ENCODE assay signal across 8 mouse cellular contexts in genomic region chr15:27923280-27923986, GRCm38 (mm10).
DNase-seq lines count a peak whose midpoint lies in the region; ATAC-seq lines count a peak whose summit lies in the region.

No protein-coding gene starts in this region.

- no peaks in the 10 kb centered on the region for H3K27me3 ChIP-seq in intestine, embryonic 16.5 days (replicated peaks; ENCODE audit: control insufficient read depth, insufficient read depth, low read length)
- no peaks in the 10 kb centered on the region for H3K27me3 ChIP-seq in limb, embryonic 11.5 days (ENCODE audit: control insufficient read depth, insufficient read depth, low read length)
- H3K27me3 ChIP-seq in midbrain, embryonic 12.5 days = 0 out of 2 replicates have a peak, but pooled peaks cover 5% of the 10 kb centered on the region

- no peaks in the 10 kb centered on the region for H3K36me3 ChIP-seq in intestine, embryonic 16.5 days (ENCODE audit: control insufficient read depth, insufficient read depth, low read length)
- no peaks in the 10 kb centered on the region for H3K36me3 ChIP-seq in limb, embryonic 11.5 days (ENCODE audit: control insufficient read depth, insufficient read depth, low read length)
- no peaks in the 10 kb centered on the region for H3K36me3 ChIP-seq in midbrain, embryonic 12.5 days

- 7% methylated on average over 21 of the region's 21 CpGs for WGBS in intestine, embryonic 16.5 days
- WGBS in limb, embryonic 11.5 days = 8% methylated on average over 21 of the region's 21 CpGs
- WGBS in midbrain, embryonic 12.5 days = 11% methylated on average over 21 of the region's 21 CpGs

- peak overlapping the region; percentile 35 for H3K4me3 ChIP-seq in intestine, embryonic 16.5 days (ENCODE audit: low read length)
- H3K4me3 ChIP-seq in limb, embryonic 11.5 days (ENCODE audit: low read depth, low read length) = peak overlapping the region; percentile 9
- H3K4me3 ChIP-seq in midbrain, embryonic 12.5 days = peak overlapping the region; percentile 33

- peak; percentile 53 for DNase-seq in urinary bladder, postnatal 25 days (ENCODE audit: low spot score)
- no peak for DNase-seq in urinary bladder, postnatal 10 days (ENCODE audit: low spot score)
- peak; percentile 73 for DNase-seq in embryo, embryonic 9.5 days (ENCODE audit: extremely low spot score)
- DNase-seq in gastrocnemius, postnatal 4 days (ENCODE audit: low spot score in 2 of 2) = peak; percentile 33 to 72
- DNase-seq in limb, embryonic 11.5 days (ENCODE audit: low spot score) = peak; percentile 81
- DNase-seq in spleen, postnatal 10 days (ENCODE audit: low spot score in 2 of 2) = peak; percentile 21 to 69

- no peaks in the 10 kb centered on the region for H3K9me3 ChIP-seq in intestine, embryonic 16.5 days (ENCODE audit: control insufficient read depth, low read length)
- H3K9me3 ChIP-seq in limb, embryonic 11.5 days (ENCODE audit: control insufficient read depth, low read length) = no peaks in the 10 kb centered on the region
- H3K9me3 ChIP-seq in midbrain, embryonic 12.5 days = no peaks in the 10 kb centered on the region

- H3K4me2 ChIP-seq in intestine, embryonic 16.5 days (ENCODE audit: low read depth, low read length) = peak overlapping the region; percentile 54
- peak overlapping the region; percentile 46 for H3K4me2 ChIP-seq in limb, embryonic 11.5 days (ENCODE audit: low read depth, severe bottlenecking)
- H3K4me2 ChIP-seq in midbrain, embryonic 12.5 days (replicated peaks) = peak overlapping the region; percentile 52

- ATAC-seq in intestine, embryonic 16.5 days = peak; percentile 91
- peak; percentile 85 for ATAC-seq in limb, embryonic 11.5 days (ENCODE audit: insufficient number of reproducible peaks, low FRiP score, low TSS enrichment, low read depth)
- peak; percentile 92 for ATAC-seq in midbrain, embryonic 12.5 days (ENCODE audit: low FRiP score, low read depth)

- no peak overlapping the region for H3K9ac ChIP-seq in intestine, embryonic 16.5 days (ENCODE audit: low read depth, low read length)
- H3K9ac ChIP-seq in limb, embryonic 11.5 days (ENCODE audit: low read length) = no peak overlapping the region
- peak overlapping the region; percentile 32; the same call in 1 of the 2 replicates for H3K9ac ChIP-seq in midbrain, embryonic 12.5 days (replicated peaks)

- peaks cover 37% of the 10 kb centered on the region for H3K4me1 ChIP-seq in intestine, embryonic 16.5 days (ENCODE audit: control insufficient read depth, insufficient read depth, low read length)
- peaks cover 38% of the 10 kb centered on the region for H3K4me1 ChIP-seq in limb, embryonic 11.5 days (ENCODE audit: control insufficient read depth, insufficient read depth, low read length)
- H3K4me1 ChIP-seq in midbrain, embryonic 12.5 days = peaks cover 56% of the 10 kb centered on the region

- H3K27ac ChIP-seq in intestine, embryonic 16.5 days (ENCODE audit: low read length) = no peak overlapping the region
- H3K27ac ChIP-seq in limb, embryonic 11.5 days (replicated peaks; ENCODE audit: low read depth, low read length) = no peak overlapping the region
- peak overlapping the region; percentile 31; the same call in 1 of the 2 replicates for H3K27ac ChIP-seq in midbrain, embryonic 12.5 days (replicated peaks)
